Mouse (Mus musculus) olfactory bulb, adult 2 months (tissue): ENCODE measurements around the gene Prex1.

Experiments
- CTCF ChIP-seq: fragments of 200-500 bp; IDR thresholded peaks from 2 replicates; pipeline ENCODE4 v1.5.1; 2012; ENCODE audit warnings: low read depth, mild to moderate bottlenecking, low read length, moderate library complexity; ENCODE audit not compliant: insufficient read depth
- POLR2A ChIP-seq: fragments of 200-500 bp; IDR thresholded peaks from 2 replicates; pipeline ENCODE4 v1.6.1; 2012; ENCODE audit warnings: mild to moderate bottlenecking, low read depth, low read length, moderate library complexity; ENCODE audit not compliant: insufficient read depth

DNA sequence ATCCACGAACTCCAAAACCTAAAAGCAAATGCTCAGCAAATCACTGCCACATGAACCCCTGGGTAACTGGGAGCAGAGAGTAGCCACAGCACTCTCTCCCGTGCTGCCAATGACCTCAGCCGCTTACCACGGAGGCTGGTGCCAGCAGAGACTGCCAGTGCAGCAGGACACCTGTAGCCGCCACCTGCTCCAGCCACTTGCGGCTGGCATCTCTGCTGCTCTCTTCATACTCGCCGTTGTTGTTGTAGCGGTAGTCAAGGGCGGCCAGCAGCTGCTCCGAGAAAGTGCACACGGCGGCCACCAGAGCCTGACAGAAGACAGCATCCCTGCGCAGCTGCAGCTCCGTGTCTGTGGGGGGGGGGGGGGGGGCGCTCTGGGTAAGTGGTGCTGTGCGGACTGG lies 138.2 kb downstream of the Prex1 start:
- TF ChIP-seq POLR2A (no peak), CTCF (no peak)
